Mouse (Mus musculus) forebrain, embryonic 15.5 days (tissue): ENCODE data around the gene Grip1. TPM values are rescaled to one million over a fixed set of nuclear protein-coding genes. Genes with fewer than 3 reads are reported as not detected.
A peak's percentile ranks its signal among the peaks of the same experiment; 100 is the strongest.

ENCODE experiments used
- ATAC-seq: fragments of 200-750 bp; cut with Nextera tagmentation; replicated peaks from 2 replicates; pipeline ENCODE4 v1.8.0; 2017; ENCODE audit warnings: mild to moderate bottlenecking, moderate TSS enrichment, moderate library complexity
- H3K27ac ChIP-seq: fragments of 300-500 bp; sonication (generic); replicated peaks from 2 replicates; pipeline ENCODE4 v1.5.1; 2015; ENCODE audit warnings: mild to moderate bottlenecking, inconsistent platforms
- H3K27me3 ChIP-seq: fragments of 300-500 bp; sonication (generic); 2 replicates; pipeline ENCODE4 v1.6.1; 2015; ENCODE audit warnings: inconsistent platforms
- H3K36me3 ChIP-seq: fragments of 300-500 bp; sonication (generic); 2 replicates; pipeline ENCODE4 v1.6.1; 2015; ENCODE audit warnings: mild to moderate bottlenecking, inconsistent platforms
- H3K4me1 ChIP-seq: fragments of 300-500 bp; sonication (generic); 2 replicates; pipeline ENCODE4 v1.6.1; 2015; ENCODE audit warnings: inconsistent platforms
- H3K4me2 ChIP-seq: fragments of 300-500 bp; sonication (generic); replicated peaks from 2 replicates; pipeline ENCODE4 v1.6.1; 2015; ENCODE audit warnings: mild to moderate bottlenecking, inconsistent platforms
- H3K4me3 ChIP-seq: fragments of 300-500 bp; sonication (generic); 2 replicates; pipeline ENCODE4 v1.5.1; 2015; ENCODE audit warnings: mild to moderate bottlenecking, inconsistent platforms
- H3K9ac ChIP-seq: fragments of 300-500 bp; sonication (generic); replicated peaks from 2 replicates; pipeline ENCODE4 v1.6.1; 2015; ENCODE audit warnings: mild to moderate bottlenecking, inconsistent platforms
- H3K9me3 ChIP-seq: fragments of 300-500 bp; sonication (generic); 2 replicates; pipeline ENCODE4 v1.6.1; 2016; ENCODE audit warnings: inconsistent platforms
- WGBS: fragments of 180-500 bp; shearing (Covaris S2); methylation state at CpG from one replicate; pipeline ENCODE4 v1.1.7; 2015; ENCODE audit warnings: mixed read lengths; 5-methylcytosine and 5-hydroxymethylcytosine counted together
- polyA plus RNA-seq: library from polyadenylated mRNA; unstranded; fragments of >200 nt; fragmentation: Nextera tagmentation; extraction: Ambion mirVana; gene quantifications from 2 replicates; pipeline ENCODE4 v1.2.1, GENCODE M21; 2015

The Grip1 gene
- polyA plus RNA-seq, 1 experiment from 2014 or later, result 19.2 TPM

GRCm38 (mm10) chr10:119730206-119730605 lies 276.6 kb downstream of the Grip1 start:
- no peaks in the 10 kb centered on the region for H3K27me3 ChIP-seq
- H3K4me2 ChIP-seq, result no peak overlapping the region
- H3K9ac ChIP-seq, result no peak overlapping the region
- H3K4me3 ChIP-seq, result no peak overlapping the region
- ATAC-seq, result no peak
- no peaks in the 10 kb centered on the region for H3K36me3 ChIP-seq
- no peaks in the 10 kb centered on the region for H3K9me3 ChIP-seq
- WGBS, result 52% methylated on average over 5 of the region's 5 CpGs
- no peak overlapping the region for H3K27ac ChIP-seq
- H3K4me1 ChIP-seq, result peaks cover 4% of the 10 kb centered on the region; the same call in 1 of the 2 replicates

GRCm38 (mm10) chr10:119735011-119735992 lies 281.7 kb downstream of the Grip1 start:
- no peak overlapping the region for H3K4me3 ChIP-seq
- H3K9me3 ChIP-seq, result no peaks in the 10 kb centered on the region
- ATAC-seq, result peak; percentile 61
- WGBS, result 49% methylated on average over 19 of the region's 19 CpGs
- H3K4me1 ChIP-seq, result peaks cover 4% of the 10 kb centered on the region; the same call in 1 of the 2 replicates
- H3K27ac ChIP-seq, result peak overlapping the region; percentile 1; the same call in 1 of the 2 replicates
- H3K27me3 ChIP-seq, result no peaks in the 10 kb centered on the region
- no peak overlapping the region for H3K4me2 ChIP-seq
- H3K36me3 ChIP-seq, result no peaks in the 10 kb centered on the region
- H3K9ac ChIP-seq, result no peak overlapping the region

GRCm38 (mm10) chr10:119739466-119739865 lies 285.8 kb downstream of the Grip1 start:
- Histone ChIP-seq H3K4me2 (no peak overlapping the region), H3K9me3 (no peaks in the 10 kb centered on the region), H3K9ac (no peak overlapping the region), H3K27me3 (no peaks in the 10 kb centered on the region), H3K36me3 (no peaks in the 10 kb centered on the region), H3K4me3 (no peak overlapping the region), H3K4me1 (peaks cover 4% of the 10 kb centered on the region; the same call in 1 of the 2 replicates), H3K27ac (no peak overlapping the region)
- WGBS, result 89% methylated on average over 7 of the region's 7 CpGs
- no peak for ATAC-seq

GRCm38 (mm10) chr10:119742722-119743121 lies 289.1 kb downstream of the Grip1 start:
- Histone ChIP-seq H3K36me3 (no peaks in the 10 kb centered on the region), H3K27me3 (no peaks in the 10 kb centered on the region), H3K4me2 (no peak overlapping the region), H3K4me1 (no peaks in the 10 kb centered on the region), H3K9ac (no peak overlapping the region), H3K9me3 (no peaks in the 10 kb centered on the region), H3K27ac (no peak overlapping the region), H3K4me3 (no peak overlapping the region)
- 70% methylated on average over 8 of the region's 8 CpGs for WGBS
- no peak for ATAC-seq

GRCm38 (mm10) chr10:119752361-119752798 lies 298.8 kb downstream of the Grip1 start:
- WGBS, result 87% methylated on average over 6 of the region's 6 CpGs
- Histone ChIP-seq H3K9me3 (no peaks in the 10 kb centered on the region), H3K4me2 (no peak overlapping the region), H3K36me3 (no peaks in the 10 kb centered on the region), H3K27me3 (no peaks in the 10 kb centered on the region), H3K4me3 (no peak overlapping the region), H3K27ac (no peak overlapping the region), H3K9ac (no peak overlapping the region), H3K4me1 (0 out of 2 replicates have a peak, but pooled peaks cover 5% of the 10 kb centered on the region)
- ATAC-seq, result no peak

GRCm38 (mm10) chr10:119756271-119756670 lies 302.6 kb downstream of the Grip1 start:
- no peak overlapping the region for H3K4me2 ChIP-seq
- H3K4me3 ChIP-seq, result no peak overlapping the region
- 84% methylated on average over 7 of the region's 7 CpGs for WGBS
- H3K27me3 ChIP-seq, result no peaks in the 10 kb centered on the region
- H3K9me3 ChIP-seq, result no peaks in the 10 kb centered on the region
- H3K27ac ChIP-seq, result no peak overlapping the region
- no peaks in the 10 kb centered on the region for H3K36me3 ChIP-seq
- H3K4me1 ChIP-seq, result peaks cover 6% of the 10 kb centered on the region; the same call in 1 of the 2 replicates
- H3K9ac ChIP-seq, result no peak overlapping the region
- no peak for ATAC-seq

GRCm38 (mm10) chr10:119757219-119757618 lies 303.6 kb downstream of the Grip1 start:
- ATAC-seq, result no peak
- WGBS, result 83% methylated on average over 6 of the region's 6 CpGs
- no peaks in the 10 kb centered on the region for H3K27me3 ChIP-seq
- no peak overlapping the region for H3K27ac ChIP-seq
- H3K4me3 ChIP-seq, result no peak overlapping the region
- no peaks in the 10 kb centered on the region for H3K36me3 ChIP-seq
- H3K4me2 ChIP-seq, result no peak overlapping the region
- H3K9ac ChIP-seq, result no peak overlapping the region
- peaks cover 14% of the 10 kb centered on the region for H3K4me1 ChIP-seq
- no peaks in the 10 kb centered on the region for H3K9me3 ChIP-seq

GRCm38 (mm10) chr10:119761451-119762367 lies 308.1 kb downstream of the Grip1 start:
- peaks cover 13% of the 10 kb centered on the region for H3K4me1 ChIP-seq
- no peak overlapping the region; the same call in 1 of the 2 replicates for H3K27ac ChIP-seq
- H3K36me3 ChIP-seq, result no peaks in the 10 kb centered on the region
- no peaks in the 10 kb centered on the region for H3K9me3 ChIP-seq
- no peaks in the 10 kb centered on the region for H3K27me3 ChIP-seq
- peak overlapping the region; percentile 28 for H3K4me2 ChIP-seq
- peak overlapping the region; percentile 16 for H3K4me3 ChIP-seq
- ATAC-seq, result no peak; the same call in 1 of the 2 replicates
- 58% methylated on average over 33 of the region's 33 CpGs for WGBS
- H3K9ac ChIP-seq, result no peak overlapping the region

GRCm38 (mm10) chr10:119778871-119779270 lies 325.2 kb downstream of the Grip1 start:
- 70% methylated on average over 5 of the region's 5 CpGs for WGBS
- H3K27ac ChIP-seq, result no peak overlapping the region; the same call in 1 of the 2 replicates

GRCm38 (mm10) chr10:119779657-119780056 lies 326.0 kb downstream of the Grip1 start:
- Histone ChIP-seq H3K9me3 (no peaks in the 10 kb centered on the region), H3K4me1 (peaks cover 7% of the 10 kb centered on the region; the same call in 1 of the 2 replicates), H3K4me2 (no peak overlapping the region), H3K9ac (no peak overlapping the region), H3K27ac (no peak overlapping the region), H3K4me3 (no peak overlapping the region), H3K36me3 (no peaks in the 10 kb centered on the region), H3K27me3 (no peaks in the 10 kb centered on the region)
- no peak for ATAC-seq
- WGBS, result 95% methylated on average over 1 of the region's 1 CpGs

More at GRCm38 (mm10) chr10:119778871-119779270, 325.2 kb downstream of the Grip1 start:
- Histone ChIP-seq H3K27me3 (no peaks in the 10 kb centered on the region), H3K4me1 (peaks cover 7% of the 10 kb centered on the region; the same call in 1 of the 2 replicates), H3K4me3 (no peak overlapping the region), H3K9me3 (no peaks in the 10 kb centered on the region), H3K4me2 (no peak overlapping the region), H3K36me3 (no peaks in the 10 kb centered on the region), H3K9ac (no peak overlapping the region)
- ATAC-seq, result no peak

- H3K9me3 ChIP-seq, result no peaks in the 10 kb centered on the region
- H3K4me3 ChIP-seq, result no peak overlapping the region
- H3K4me2 ChIP-seq, result no peak overlapping the region
- no peak for ATAC-seq
- H3K9ac ChIP-seq, result no peak overlapping the region
- H3K4me1 ChIP-seq, result 0 out of 2 replicates have a peak, but pooled peaks cover 3% of the 10 kb centered on the region
- no peaks in the 10 kb centered on the region for H3K36me3 ChIP-seq
- no peak overlapping the region for H3K27ac ChIP-seq
- H3K27me3 ChIP-seq, result no peaks in the 10 kb centered on the region
- WGBS, result 81% methylated on average over 1 of the region's 1 CpGs
These were observed 336.9 kb downstream of the Grip1 start for GRCm38 (mm10) chr10:119790507-119790906.
